Mouse (Mus musculus) layer of hippocampus, adult 9-10 months (tissue): ENCODE data around the gene Polq.
A peak's percentile ranks its signal among the peaks of the same experiment; 100 is the strongest.
"Not testable (repeated sequence)": the region's sequence is repeated elsewhere in the genome, so short reads cannot be mapped to it uniquely, and the experiment has no call there.

Experiments
- DNase-seq: peaks from one replicate; pipeline ENCODE4 v3.0.0; 2022; ENCODE audit warnings: low spot score

Gene Polq

DNA sequence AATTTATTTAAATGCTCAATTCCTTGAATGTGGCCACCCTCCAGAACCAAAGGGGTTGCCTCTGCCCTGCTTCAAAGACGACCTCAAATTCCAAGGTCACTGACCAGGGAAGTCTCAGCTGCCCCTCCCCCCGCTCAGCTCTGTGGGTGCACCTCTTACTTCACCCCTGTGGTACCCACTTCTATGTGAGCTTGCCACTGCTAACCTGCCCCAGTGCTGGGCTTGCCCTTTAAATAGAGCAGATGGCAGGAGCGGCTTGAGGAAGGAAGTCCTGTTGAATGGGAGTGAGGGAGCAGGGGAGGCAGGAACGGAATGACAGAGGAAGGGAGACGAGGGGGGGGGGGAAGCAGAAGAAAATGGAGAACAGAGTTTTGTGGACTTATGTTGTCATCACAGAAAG is 97.2 kb downstream of the Polq start:
- no peak for DNase-seq

GRCm38 (mm10) chr16:37109285-37109684 is 97.7 kb downstream of the Polq start:
- DNase-seq = peak; percentile 27

- DNase-seq = not testable (repeated sequence)
Measured at GRCm38 (mm10) chr16:37125190-37125589, 113.6 kb downstream of the Polq start.
